Mouse (Mus musculus) kidney, postnatal 4 days (tissue): Measurements from ENCODE around the gene Ndufa5.

Experiments
- DNase-seq, 2 experiments: peaks; one replicate each; pipeline ENCODE4 v3.0.0; 2021; ENCODE audit warnings: mixed read lengths in 2 of 2

Gene Ndufa5

DNA sequence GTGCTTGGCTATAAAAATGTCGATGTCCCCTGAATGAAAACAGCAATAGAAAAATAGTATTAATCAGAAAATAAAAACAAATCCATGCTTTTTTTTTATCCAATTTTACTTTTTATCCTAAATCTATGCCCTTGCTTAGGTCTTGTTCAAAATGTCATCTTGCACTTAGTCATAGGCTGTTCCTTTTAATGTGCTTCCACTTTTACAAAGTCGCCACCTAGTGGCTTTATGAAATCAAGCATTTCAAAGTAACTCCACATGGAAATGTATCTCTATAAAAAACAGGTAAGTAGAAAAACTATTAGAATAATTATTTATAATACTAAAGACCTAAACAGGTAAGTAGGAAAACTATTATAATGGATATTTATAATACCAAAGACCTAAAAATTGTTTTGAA, 11.6 kb downstream of the Ndufa5 start:
- no peak for DNase-seq

DNA sequence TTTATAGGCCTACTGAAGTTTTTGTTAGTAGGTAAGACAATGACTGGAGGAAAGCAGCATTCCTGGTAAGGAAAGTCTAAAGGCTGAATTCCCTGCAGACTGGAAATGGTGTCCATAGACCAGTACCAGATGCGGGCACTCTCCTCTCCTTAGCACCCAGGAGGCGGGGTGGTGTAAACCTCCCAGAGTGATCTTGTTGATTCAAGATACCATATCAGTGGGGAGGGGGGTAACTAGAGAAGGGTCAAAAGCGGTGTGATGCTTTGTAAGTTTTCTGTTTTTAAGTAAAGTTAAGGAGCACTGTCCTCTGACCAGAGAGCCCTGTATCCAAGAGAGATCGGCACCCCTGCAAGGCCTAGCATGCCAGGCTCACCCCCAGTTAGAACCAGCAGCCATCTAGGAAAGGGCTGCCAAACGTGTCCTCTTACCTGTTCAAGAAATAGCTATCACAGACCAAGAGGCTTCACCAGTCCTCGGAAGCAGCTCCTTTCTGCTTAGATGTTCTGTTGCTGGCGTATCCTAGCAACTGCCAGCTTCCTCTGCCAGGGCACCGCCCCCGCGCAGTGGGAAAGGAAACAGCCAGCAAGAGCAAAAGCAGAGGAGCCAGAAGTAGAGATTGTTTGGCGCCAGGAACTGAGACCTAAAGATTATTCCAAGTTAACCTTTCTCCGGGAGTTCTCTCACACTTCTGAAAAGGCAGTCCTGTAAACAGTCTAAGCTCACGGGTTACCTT, 13.1 kb downstream of the Ndufa5 start, which contains the start of gene Iqub:
Gene Iqub, minus strand, starts transcription at position 516 of the 733 bp plus-strand sequence.
- DNase-seq = peak; percentile 70 to 77

DNA sequence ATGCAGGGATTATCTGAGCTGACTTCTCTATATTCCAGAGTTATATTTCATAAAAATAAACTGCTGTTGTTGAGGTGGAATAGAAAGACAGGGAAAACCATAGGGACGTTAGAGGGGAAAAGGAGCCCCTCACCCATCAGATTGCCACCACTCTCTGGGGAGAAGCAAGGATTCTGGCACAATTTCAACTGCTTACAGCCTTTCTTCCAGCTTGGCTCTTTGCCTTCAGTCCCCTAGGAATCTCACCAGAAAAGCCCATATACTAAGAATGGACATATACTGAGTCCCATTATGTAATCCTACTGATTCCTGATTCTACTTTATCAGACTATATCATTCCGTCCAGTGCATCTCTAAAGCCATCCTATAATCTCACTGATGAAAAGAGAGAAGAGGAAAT, 23.7 kb downstream of the Ndufa5 start:
- no peak for DNase-seq

DNA sequence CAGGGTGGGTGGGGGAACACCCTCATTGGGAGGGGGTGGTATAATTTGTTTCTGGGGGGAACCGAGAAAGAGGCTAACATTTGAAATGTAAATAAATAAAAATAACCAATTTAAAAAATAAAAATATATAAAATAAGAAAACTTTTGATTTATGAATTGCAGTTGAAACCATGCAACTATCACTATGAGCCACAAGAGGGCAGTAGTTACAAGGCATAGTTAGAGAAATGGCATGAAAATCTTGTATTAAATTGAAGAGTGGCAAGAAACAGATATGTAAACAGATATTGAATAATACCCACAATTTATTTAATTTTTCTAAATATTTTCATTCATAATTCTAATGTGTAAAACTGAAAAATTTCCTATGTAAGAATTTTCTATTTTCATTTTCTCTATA, 37.5 kb downstream of the Ndufa5 start:
- DNase-seq = no peak

DNA sequence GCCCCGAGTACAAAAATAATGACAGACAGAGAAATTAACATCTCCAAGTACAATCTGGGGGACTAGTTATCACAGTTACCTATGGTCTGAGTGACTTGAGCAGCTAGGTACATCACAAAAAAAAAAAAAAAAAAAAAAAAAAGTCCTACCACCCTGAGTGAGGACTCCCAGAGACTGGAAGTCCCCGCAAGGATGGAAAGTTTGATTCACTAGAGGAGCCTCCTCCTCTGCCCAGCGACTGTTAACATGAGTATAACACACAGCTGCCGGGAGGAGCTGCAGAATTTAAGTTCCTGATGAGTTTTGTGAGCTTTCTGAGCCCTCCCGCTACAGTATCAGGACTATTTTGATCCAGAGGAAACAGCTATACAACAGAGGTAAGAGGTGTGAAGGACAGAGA, 41.3 kb downstream of the Ndufa5 start:
- no peak for DNase-seq

DNA sequence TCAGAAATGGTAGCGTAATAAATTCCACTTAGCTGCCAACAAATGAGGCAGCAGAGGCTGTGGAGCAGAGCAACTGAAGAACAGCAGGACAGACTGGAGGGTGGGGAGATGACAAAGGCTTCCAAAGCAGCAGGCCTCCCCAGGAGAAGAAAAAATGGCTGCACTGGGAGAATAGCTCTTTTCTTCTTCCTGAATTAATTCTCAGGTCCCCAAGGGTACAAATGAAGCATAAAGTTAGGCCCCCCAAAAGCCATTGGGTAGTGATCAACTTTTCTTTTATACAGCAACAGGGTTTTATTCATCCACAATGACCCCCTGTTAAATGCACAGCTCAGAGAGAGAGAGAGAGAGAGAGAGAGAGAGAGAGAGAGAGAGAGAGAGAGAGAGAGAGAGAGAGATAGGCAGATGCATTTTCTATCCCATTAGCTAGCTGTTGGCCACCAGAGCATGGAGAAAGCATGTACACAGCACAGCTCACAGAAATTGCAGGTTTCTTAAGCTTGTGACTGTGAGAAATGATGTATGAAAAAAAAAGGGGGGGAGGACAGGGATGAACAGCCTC, 57.2 kb downstream of the Ndufa5 start:
- DNase-seq = no peak

DNA sequence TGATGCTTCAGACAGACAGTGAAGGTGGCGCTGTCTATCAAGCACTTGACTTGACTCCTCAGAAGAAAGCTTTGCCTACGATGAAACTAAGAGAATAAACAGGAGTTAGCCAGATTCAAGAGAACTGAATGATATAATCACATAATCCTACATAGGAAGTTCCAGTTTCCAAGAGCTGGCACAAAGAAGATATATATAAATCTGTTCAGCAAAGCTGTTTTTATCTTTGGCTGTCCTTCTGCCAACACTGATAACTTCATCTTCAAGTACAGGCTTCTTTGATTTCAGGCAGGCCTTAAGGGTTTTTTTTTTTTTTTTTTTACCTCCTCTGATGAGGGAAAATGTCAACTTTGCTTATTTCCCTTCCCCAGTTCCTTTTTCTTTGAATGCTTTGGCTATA, 57.7 kb downstream of the Ndufa5 start:
- no peak for DNase-seq
